Mouse (Mus musculus) CH12.LX (cell line): ENCODE measurements around the gene Pkmyt1. TPM values are rescaled to one million over a fixed set of nuclear protein-coding genes. Genes with fewer than 3 reads are reported as not detected.

ENCODE experiments used
- DNase-seq: peaks from one replicate; pipeline ENCODE4 v3.0.0-alpha.2; 2013; ENCODE audit errors: extremely low read depth
- H3K27ac ChIP-seq: 2 replicates; pipeline ENCODE4 v1.5.1; 2012; ENCODE audit warnings: low read depth, mild to moderate bottlenecking, control low read depth, moderate library complexity; ENCODE audit not compliant: insufficient read depth
- H3K27me3 ChIP-seq: replicated peaks from 2 replicates; pipeline ENCODE3; 2012; ENCODE audit warnings: inconsistent platforms
- H3K36me3 ChIP-seq, 2 experiments: replicated peaks in 1 of 2; 2 replicates each; pipeline versions ENCODE3 to v1.6.1; 2012; ENCODE audit warnings: inconsistent platforms in 1 of 2, low read length in 1 of 2, mild to moderate bottlenecking in 1 of 2, mixed read lengths in 1 of 2, moderate library complexity in 1 of 2; ENCODE audit not compliant: control insufficient read depth in 1 of 2, insufficient read depth in 1 of 2
- H3K4me1 ChIP-seq, 2 experiments: 2 replicates each; pipeline ENCODE4 v1.6.1; 2012; ENCODE audit warnings: inconsistent platforms in 1 of 2, moderate library complexity in 1 of 2; ENCODE audit not compliant: insufficient read depth in 2 of 2, control insufficient read depth in 1 of 2
- H3K4me2 ChIP-seq: 2 replicates; pipeline ENCODE4 v1.6.1; 2012; ENCODE audit warnings: low read depth, mild to moderate bottlenecking, control low read depth; ENCODE audit not compliant: poor library complexity, insufficient read depth, severe bottlenecking
- H3K4me3 ChIP-seq, 3 experiments: fragments of 150-350 bp in 1 of 3; sonication (generic) in 1 of 3; replicated peaks in 1 of 3; 2 replicates each; pipeline versions ENCODE3 to v1.5.1; 2011 to 2012; ENCODE audit warnings: low read depth in 2 of 3, low read length in 2 of 3, mild to moderate bottlenecking in 2 of 3, moderate library complexity in 2 of 3, control low read depth in 1 of 3, improper control_type of control experiment in 1 of 3, inconsistent platforms in 1 of 3, mixed read lengths in 1 of 3; ENCODE audit not compliant: poor library complexity in 1 of 3
- H3K79me2 ChIP-seq: replicated peaks from 2 replicates; pipeline ENCODE4 v1.6.1; 2012; ENCODE audit warnings: mild to moderate bottlenecking, moderate library complexity; ENCODE audit not compliant: control insufficient read depth, poor library complexity, insufficient read depth, severe bottlenecking; ENCODE audit errors: extremely low read depth
- H3K9ac ChIP-seq: 2 replicates; pipeline ENCODE4 v1.6.1; 2012; ENCODE audit warnings: low read depth, mild to moderate bottlenecking, control low read depth, moderate library complexity; ENCODE audit not compliant: insufficient read depth
- H3K9me3 ChIP-seq: replicated peaks from 2 replicates; pipeline ENCODE3; 2012; ENCODE audit warnings: low read length, inconsistent platforms, mixed read lengths
- CHD1 ChIP-seq: IDR thresholded peaks from 2 replicates; pipeline ENCODE4 v1.6.1; 2012; ENCODE audit warnings: low read depth, low read length, improper control_type of control experiment, inconsistent platforms
- CHD2 ChIP-seq: IDR thresholded peaks from 2 replicates; pipeline ENCODE4 v1.6.1; 2011; ENCODE audit warnings: low read length, improper control_type of control experiment
- CTCF ChIP-seq, 2 experiments: IDR thresholded peaks in 1 of 2; conservative IDR thresholded peaks in 1 of 2; 2 replicates each; pipeline ENCODE4 v1.5.1; 2011 to 2012; ENCODE audit warnings: low read depth in 2 of 2, low read length in 2 of 2, improper control_type of control experiment in 1 of 2, inconsistent platforms in 1 of 2, mild to moderate bottlenecking in 1 of 2, moderate library complexity in 1 of 2
- E2F4 ChIP-seq: IDR thresholded peaks from 2 replicates; pipeline ENCODE4 v1.6.1; 2011; ENCODE audit warnings: low read depth, low read length, improper control_type of control experiment; ENCODE audit not compliant: insufficient replicate concordance
- ELF1 ChIP-seq: IDR thresholded peaks from 2 replicates; pipeline ENCODE4 v1.6.1; 2014; ENCODE audit warnings: low read depth, mild to moderate bottlenecking, inconsistent platforms, low read length, improper control_type of control experiment
- ETS1 ChIP-seq: conservative IDR thresholded peaks from 2 replicates; pipeline ENCODE4 v1.6.1; 2012; ENCODE audit warnings: low read depth, mild to moderate bottlenecking, inconsistent platforms, low read length, improper control_type of control experiment, moderate library complexity
- HCFC1 ChIP-seq: IDR thresholded peaks from 2 replicates; pipeline ENCODE4 v1.6.1; 2012; ENCODE audit warnings: low read depth, mild to moderate bottlenecking, inconsistent platforms, low read length, improper control_type of control experiment
- IRF4 ChIP-seq: IDR thresholded peaks from 2 replicates; pipeline ENCODE4 v1.6.1; 2014; ENCODE audit warnings: low read depth, mild to moderate bottlenecking, inconsistent platforms, low read length, improper control_type of control experiment
- JUN ChIP-seq: IDR thresholded peaks from 2 replicates; pipeline ENCODE4 v1.6.1; 2011; ENCODE audit warnings: low read depth, mild to moderate bottlenecking, low read length, improper control_type of control experiment, moderate library complexity; ENCODE audit not compliant: insufficient read depth
- MAFK ChIP-seq: IDR thresholded peaks from 2 replicates; pipeline ENCODE4 v1.6.1; 2011; ENCODE audit warnings: low read length, improper control_type of control experiment; ENCODE audit not compliant: insufficient replicate concordance
- MEF2A ChIP-seq: IDR thresholded peaks from 2 replicates; pipeline ENCODE4 v1.6.1; 2014; ENCODE audit warnings: low read depth, mild to moderate bottlenecking, inconsistent platforms, low read length, improper control_type of control experiment, borderline replicate concordance
- NELFE ChIP-seq: IDR thresholded peaks from 2 replicates; pipeline ENCODE4 v1.6.1; 2011; ENCODE audit warnings: low read depth, low read length, improper control_type of control experiment
- NRF1 ChIP-seq: IDR thresholded peaks from 2 replicates; pipeline ENCODE4 v1.6.1; 2014; ENCODE audit warnings: low read depth, mild to moderate bottlenecking, inconsistent platforms, low read length, improper control_type of control experiment, moderate library complexity
- PAX5 ChIP-seq: IDR thresholded peaks from 2 replicates; pipeline ENCODE4 v1.6.1; 2012; ENCODE audit warnings: low read length, inconsistent platforms, mixed read lengths
- POLR2AphosphoS2 ChIP-seq: IDR thresholded peaks from 2 replicates; pipeline ENCODE4 v1.6.1; 2011; ENCODE audit warnings: low read depth, low read length, improper control_type of control experiment
- RAD21 ChIP-seq: IDR thresholded peaks from 2 replicates; pipeline ENCODE4 v1.6.1; 2011; ENCODE audit warnings: low read depth, mild to moderate bottlenecking, low read length, improper control_type of control experiment, moderate library complexity
- TBP ChIP-seq: conservative IDR thresholded peaks from 2 replicates; pipeline ENCODE4 v1.6.1; 2011; ENCODE audit warnings: low read depth, low read length, improper control_type of control experiment
- TCF12 ChIP-seq: IDR thresholded peaks from 2 replicates; pipeline ENCODE4 v1.6.1; 2014; ENCODE audit warnings: low read depth, mild to moderate bottlenecking, inconsistent platforms, low read length, improper control_type of control experiment
- USF1 ChIP-seq: IDR thresholded peaks from 2 replicates; pipeline ENCODE4 v1.6.1; 2014; ENCODE audit warnings: low read depth, mild to moderate bottlenecking, inconsistent platforms, low read length, improper control_type of control experiment
- ZKSCAN1 ChIP-seq: IDR thresholded peaks from 2 replicates; pipeline ENCODE4 v1.6.1; 2012; ENCODE audit warnings: low read depth, inconsistent platforms, low read length, improper control_type of control experiment, borderline replicate concordance
- ZMIZ1 ChIP-seq: IDR thresholded peaks from 2 replicates; pipeline ENCODE4 v1.6.1; 2012; ENCODE audit warnings: low read depth, mild to moderate bottlenecking, inconsistent platforms, low read length, improper control_type of control experiment
- dilution Hi-C: fragments of 300-500 bp; cut with MboI; formaldehyde crosslinking; loops from 2 replicates; pipeline ENCODE4 v1.14.3; 2020; ENCODE audit warnings: low sequenced_read_pairs; ENCODE audit not compliant: extremely low pct_unique_long_range_greater_than_20kb, extremely low pct_ligation_motif_present
- in situ Hi-C: fragments of 300-500 bp; cut with MboI; formaldehyde crosslinking; loops from 3 replicates; pipeline ENCODE4 v1.14.3; 2019; ENCODE audit warnings: low sequenced_read_pairs, low pct_ligation_motif_present, low pct_unique_long_range_greater_than_20kb, mixed read lengths
- polyA plus RNA-seq: library from polyadenylated mRNA; unstranded; fragments of >175 nt; gene quantifications from 2 replicates; pipeline ENCODE4 v1.2.1, GENCODE M21; 2012; ENCODE audit warnings: low read depth; ENCODE audit not compliant: insufficient read length
- total RNA-seq, 2 experiments: library from RNA; depleted of rRNA; stranded (reverse); fragments of 300-350 nt in 1 of 2; fragments of >200 nt in 1 of 2; gene quantifications; 2 replicates each; pipeline ENCODE4 v1.2.3; 2012 to 2014

The Pkmyt1 gene
- total and polyA plus RNA-seq, 3 experiments, result 12.6 to 37.0 (median 25.4) TPM

DNA sequence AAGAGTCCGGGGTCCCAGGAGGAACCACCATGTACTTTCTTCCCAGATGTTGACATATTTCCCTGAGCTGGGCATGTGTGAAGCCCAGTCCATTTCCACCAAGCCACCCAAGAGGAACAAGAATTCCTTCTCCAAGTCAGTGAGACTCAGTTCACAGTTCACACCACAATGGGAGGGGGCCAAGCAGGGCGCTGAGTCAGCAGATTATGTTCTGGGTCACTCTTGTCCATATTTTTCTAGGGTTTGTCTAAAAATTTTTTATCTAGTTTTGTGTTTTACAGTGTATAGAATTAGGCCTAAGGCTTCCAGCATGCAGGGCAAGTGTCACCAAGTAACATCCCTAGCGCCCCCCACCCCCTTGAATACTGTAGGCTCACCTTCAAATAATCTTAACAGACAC lies 35.0 kb downstream of the Pkmyt1 start:
- no peak overlapping the region for H3K4me2 ChIP-seq
- dilution Hi-C loops, result no loop called here
- no peak for TF ChIP-seq ETS1
- TF ChIP-seq MAFK, result peak; percentile 92
- no peak for DNase-seq
- H3K27me3 ChIP-seq, result no peaks in the 10 kb centered on the region
- peaks cover 31 to 65% of the 10 kb centered on the region in 2 experiments for H3K36me3 ChIP-seq
- H3K79me2 ChIP-seq, result no peaks in the 10 kb centered on the region
- H3K27ac ChIP-seq, result no peak overlapping the region
- H3K4me3 ChIP-seq, result no peak overlapping the region
- in situ Hi-C loops, result no loop called here
- H3K9me3 ChIP-seq, result peaks cover 5% of the 10 kb centered on the region
- H3K4me1 ChIP-seq, result peaks cover 0 to 3% of the 10 kb centered on the region in 2 experiments; a peak in 1 of 4 replicates
- H3K9ac ChIP-seq, result no peak overlapping the region

DNA sequence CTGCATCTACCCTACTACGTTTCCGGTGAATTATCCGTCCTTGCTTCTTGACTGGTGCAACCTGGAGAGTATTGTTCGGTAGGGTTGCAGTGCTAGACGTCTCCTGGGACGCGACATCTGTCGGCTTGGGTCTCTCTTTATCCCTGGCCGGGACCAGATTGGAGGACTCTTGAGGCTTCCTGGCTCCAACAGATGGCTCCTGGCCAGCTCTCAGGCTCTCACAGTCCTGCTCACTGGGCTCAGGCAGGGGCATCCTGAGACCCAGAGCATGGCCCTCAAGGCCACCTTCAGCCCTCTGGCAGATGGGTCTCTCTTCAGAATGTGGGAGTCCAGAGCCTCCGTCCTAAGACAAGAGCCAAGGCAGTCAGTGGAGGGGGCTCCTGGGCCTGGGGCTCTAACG lies 36.8 kb downstream of the Pkmyt1 start:
- Histone ChIP-seq H3K9ac (no peak overlapping the region), H3K79me2 (no peaks in the 10 kb centered on the region), H3K9me3 (peaks cover 5% of the 10 kb centered on the region), H3K4me3 (no peak overlapping the region), H3K27ac (no peak overlapping the region), H3K27me3 (no peaks in the 10 kb centered on the region)
- in situ Hi-C loops, result no loop called here
- no peak for DNase-seq
- TF ChIP-seq ZMIZ1 (no peak), NRF1 (no peak), IRF4 (no peak), TCF12 (no peak), POLR2AphosphoS2 (no peak), PAX5 (no peak), RAD21 (no peak), ELF1 (no peak), JUN (no peak)
- TF ChIP-seq, all 38 proteins: peak for 0
- no peak overlapping the region for H3K4me2 ChIP-seq
- dilution Hi-C loops, result no loop called here
- H3K4me1 ChIP-seq, result peaks cover 0 to 3% of the 10 kb centered on the region in 2 experiments; a peak in 1 of 4 replicates
- H3K36me3 ChIP-seq, result peaks cover 16 to 50% of the 10 kb centered on the region in 2 experiments

DNA sequence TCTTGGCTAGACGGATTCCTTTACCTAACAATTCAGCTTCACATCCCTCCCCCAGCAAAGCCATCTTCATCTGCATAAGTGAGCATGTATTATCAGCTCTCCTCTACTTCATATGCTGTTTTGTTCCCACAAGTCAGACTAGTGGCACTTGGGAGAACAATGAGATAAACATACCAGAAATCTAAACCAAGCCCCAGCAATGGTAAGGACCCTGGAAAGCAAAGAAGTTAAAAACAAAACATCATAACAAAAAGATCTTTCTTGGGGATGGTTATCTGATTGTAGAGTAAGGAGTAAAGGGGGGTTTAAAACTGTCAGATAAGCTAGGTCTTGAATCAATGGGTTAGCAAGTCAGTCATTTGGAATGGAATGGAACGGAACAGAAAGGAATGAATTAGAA lies 44.4 kb downstream of the Pkmyt1 start:
- Histone ChIP-seq H3K9me3 (no peaks in the 10 kb centered on the region), H3K4me3 (peak overlapping the region; percentile 75 to 86 (median 86)), H3K4me1 (peaks cover 4 to 26% of the 10 kb centered on the region in 2 experiments; a peak in 3 of 4 replicates), H3K4me2 (peak overlapping the region; percentile 76), H3K27me3 (no peaks in the 10 kb centered on the region), H3K36me3 (peaks cover 0 to 12% of the 10 kb centered on the region in 2 experiments), H3K9ac (peak overlapping the region; percentile 94), H3K27ac (no peak overlapping the region), H3K79me2 (0 out of 2 replicates have a peak, but pooled peaks cover 4% of the 10 kb centered on the region)
- DNase-seq, result no peak
- in situ Hi-C loops (loop anchor here (5.0 to 10.0 kb wide), 2 partner anchors 37 to 194 kb away; no protein-coding TSS in a partner anchor), dilution Hi-C loops (no loop called here)
- no peak for TF ChIP-seq RAD21
- no peak for TF ChIP-seq IRF4
- no peak for TF ChIP-seq ELF1
- no peak for TF ChIP-seq USF1
- no peak for TF ChIP-seq TCF12
- TF ChIP-seq NELFE, result no peak
- TF ChIP-seq MEF2A, result no peak
- TF ChIP-seq TBP, result no peak
- TF ChIP-seq ZKSCAN1, result no peak
- no peak for TF ChIP-seq CHD1
- TF ChIP-seq ZMIZ1, result no peak
- TF ChIP-seq CHD2, result no peak
- TF ChIP-seq E2F4, result no peak
- no peak for TF ChIP-seq POLR2AphosphoS2
- no peak for TF ChIP-seq HCFC1
- no peak for TF ChIP-seq CTCF (conservative IDR thresholded peaks at IDR 0.05 in 1 of 2, IDR thresholded peaks at IDR 0.05 in 1 of 2; ENCODE audit: low read depth in 2 of 2, low read length in 2 of 2)
